Mouse (Mus musculus) neural tube, embryonic 11.5 days (tissue): ENCODE data around the gene Olfr1221. TPM values are rescaled to one million over a fixed set of nuclear protein-coding genes. Genes with fewer than 3 reads are reported as not detected.
"Not testable (repeated sequence)": the region's sequence is repeated elsewhere in the genome, so short reads cannot be mapped to it uniquely, and the experiment has no call there.

Experiments used
- ATAC-seq: fragments of 200-750 bp; cut with Nextera tagmentation; 2 replicates; pipeline ENCODE4 v1.8.0; 2017; ENCODE audit warnings: moderate number of reproducible peaks, mild to moderate bottlenecking, moderate TSS enrichment, moderate library complexity; ENCODE audit not compliant: insufficient read depth, low FRiP score, low TSS enrichment
- DNase-seq: peaks from one replicate; pipeline ENCODE4 v3.0.0-alpha.2; 2015; ENCODE audit warnings: low spot score
- H3K27ac ChIP-seq: fragments of 300-500 bp; sonication (generic); 2 replicates; pipeline ENCODE4 v1.5.1; 2014; ENCODE audit warnings: low read depth, mild to moderate bottlenecking, low read length
- H3K27me3 ChIP-seq: fragments of 300-500 bp; sonication (generic); 2 replicates; pipeline ENCODE4 v1.6.1; 2014; ENCODE audit warnings: mild to moderate bottlenecking, low read length, mixed read lengths; ENCODE audit not compliant: control insufficient read depth, insufficient read depth
- H3K36me3 ChIP-seq: fragments of 300-500 bp; sonication (generic); 2 replicates; pipeline ENCODE4 v1.6.1; 2014; ENCODE audit warnings: mild to moderate bottlenecking, low read length, moderate library complexity, mixed read lengths; ENCODE audit not compliant: control insufficient read depth, insufficient read depth
- H3K4me1 ChIP-seq: fragments of 300-500 bp; sonication (generic); 2 replicates; pipeline ENCODE4 v1.6.1; 2014; ENCODE audit warnings: low read length, mixed read lengths; ENCODE audit not compliant: control insufficient read depth, insufficient read depth
- H3K4me2 ChIP-seq: fragments of 300-500 bp; sonication (generic); 2 replicates; pipeline ENCODE4 v1.6.1; 2014; ENCODE audit warnings: low read depth, mild to moderate bottlenecking, moderate library complexity
- H3K4me3 ChIP-seq: fragments of 300-500 bp; sonication (generic); 2 replicates; pipeline ENCODE4 v1.5.1; 2014; ENCODE audit warnings: low read depth, low read length
- H3K9ac ChIP-seq: fragments of 300-500 bp; sonication (generic); 2 replicates; pipeline ENCODE4 v1.6.1; 2014; ENCODE audit warnings: mild to moderate bottlenecking, low read length
- H3K9me3 ChIP-seq: fragments of 300-500 bp; sonication (generic); 2 replicates; pipeline ENCODE4 v1.6.1; 2016; ENCODE audit warnings: low read length; ENCODE audit not compliant: control insufficient read depth
- WGBS: fragments of 180-500 bp; shearing (Covaris S2); extraction: QIAGEN DNeasy Blood & Tissue Kit; methylation state at CpG from one replicate; pipeline ENCODE4 v1.1.7; 2014; 5-methylcytosine and 5-hydroxymethylcytosine counted together
- polyA plus RNA-seq: library from polyadenylated mRNA; unstranded; fragments of >200 nt; fragmentation: Nextera tagmentation; extraction: Ambion mirVana; gene quantifications from 2 replicates; pipeline ENCODE4 v1.2.1, GENCODE M21; 2014

The Olfr1221 gene
- polyA plus RNA-seq, result not detected in 2 replicates

DNA sequence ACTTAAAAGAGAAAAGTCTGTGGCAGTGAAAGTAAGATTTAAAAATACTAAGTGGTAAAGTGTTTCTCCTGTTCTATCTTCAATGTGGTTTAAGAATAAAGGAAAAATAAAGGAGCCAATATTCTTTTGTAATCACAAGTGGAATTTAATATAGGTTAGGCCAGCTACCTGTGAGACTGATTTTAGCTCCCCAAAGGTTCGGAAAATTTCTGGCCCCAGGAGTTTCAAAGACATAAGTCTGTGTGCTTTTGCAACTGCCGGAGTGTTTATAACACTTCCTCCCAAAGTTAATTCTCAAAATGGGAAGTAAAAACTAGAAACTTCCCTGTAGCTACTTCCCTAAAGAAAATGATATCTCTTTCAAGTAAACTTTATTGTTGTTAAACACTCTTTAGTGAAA is at the start of gene Olfr1221:
Olfr1221 (minus strand) TSS at position 101 of the 400 bp plus-strand sequence.
- Histone ChIP-seq H3K4me3 (no peak within 1 kb of the TSS), H3K36me3 (no peaks in the 10 kb centered on the region), H3K27ac (no peak within 1 kb of the TSS), H3K4me1 (no peaks in the 10 kb centered on the region), H3K4me2 (no peak within 1 kb of the TSS), H3K9ac (no peak within 1 kb of the TSS), H3K9me3 (no peaks in the 10 kb centered on the region), H3K27me3 (no peaks in the 10 kb centered on the region)
- ATAC-seq, result no peak
- 91% methylated on average over 2 of the region's 2 CpGs for WGBS
- DNase-seq, result no peak

DNA sequence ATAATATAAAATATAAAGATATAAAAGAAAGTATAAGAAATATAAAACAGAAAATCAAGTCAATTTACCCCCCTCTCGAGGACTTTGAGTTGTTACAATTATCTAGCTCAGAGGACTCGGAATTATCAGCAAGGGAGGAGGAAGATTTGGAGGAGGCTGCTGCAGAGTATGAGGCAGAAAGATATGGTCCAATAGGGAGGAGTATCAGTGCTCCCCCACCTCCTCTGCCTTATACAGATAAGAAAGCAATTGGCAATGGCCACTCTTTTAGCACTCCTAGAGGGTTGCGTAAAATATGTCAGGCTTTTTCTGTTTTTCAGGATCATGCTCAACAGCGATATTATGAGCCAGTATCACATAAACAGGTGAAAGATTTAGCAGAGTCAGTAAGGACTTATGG is 47.6 kb upstream of the Olfr1221 start:
- H3K9ac ChIP-seq, H3K4me2 ChIP-seq, H3K27ac ChIP-seq, H3K4me1 ChIP-seq, H3K4me3 ChIP-seq, DNase-seq, H3K27me3 ChIP-seq, ATAC-seq, H3K9me3 ChIP-seq, H3K36me3 ChIP-seq: not testable (repeated sequence)
- 89% methylated on average over 4 of the region's 4 CpGs for WGBS

DNA sequence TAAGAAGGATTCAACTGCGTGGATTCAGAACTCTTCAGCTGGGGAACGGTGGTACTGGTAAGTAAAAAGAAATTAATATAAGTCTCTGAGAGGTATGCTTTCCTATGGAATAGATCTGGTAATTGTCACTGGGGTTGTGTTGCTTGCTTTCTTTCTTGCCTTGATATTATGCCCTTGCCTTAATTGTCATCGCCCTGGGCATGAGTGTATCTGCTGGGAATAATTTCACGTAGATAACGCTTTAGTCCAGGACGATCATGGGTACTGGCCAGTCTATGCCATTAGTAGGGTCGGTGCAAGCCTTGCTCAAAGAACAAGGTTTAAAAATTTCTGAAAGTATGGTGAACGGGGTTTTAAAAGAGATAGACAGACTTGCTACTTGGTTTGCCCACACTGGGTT is 46.9 kb upstream of the Olfr1221 start, which contains the start of gene Olfr1224-ps1:
Olfr1224-ps1 (minus strand) TSS at position 101 of the 400 bp plus-strand sequence.
- not testable (repeated sequence) for H3K36me3 ChIP-seq, H3K9ac ChIP-seq, H3K4me2 ChIP-seq, H3K27me3 ChIP-seq, H3K27ac ChIP-seq, H3K4me3 ChIP-seq, DNase-seq, H3K9me3 ChIP-seq, ATAC-seq, H3K4me1 ChIP-seq
- WGBS, result 96% methylated on average over 8 of the region's 8 CpGs

DNA sequence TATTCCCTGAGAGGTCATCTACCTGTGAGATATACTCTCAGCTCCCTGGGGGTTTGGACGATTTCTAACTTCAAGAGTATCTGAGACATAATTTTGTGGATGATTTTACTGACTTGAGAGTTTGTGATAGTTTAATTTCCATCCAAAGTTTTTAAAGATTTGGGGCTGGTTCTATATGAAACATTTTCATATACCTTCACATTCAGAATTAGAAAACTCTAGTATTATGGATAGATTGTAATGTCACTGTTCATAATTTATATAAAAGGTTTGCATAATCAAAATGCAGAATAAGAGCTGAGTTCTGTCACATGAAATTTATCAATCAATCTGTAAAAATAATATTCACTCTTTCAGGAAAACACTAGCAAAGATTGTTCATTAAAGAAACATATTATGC is 34.4 kb upstream of the Olfr1221 start, which contains the start of gene Olfr1223:
Olfr1223 (minus strand) TSS at position 101 of the 400 bp plus-strand sequence.
- Histone ChIP-seq H3K4me3 (no peak within 1 kb of the TSS), H3K27ac (no peak within 1 kb of the TSS), H3K36me3 (no peaks in the 10 kb centered on the region), H3K9ac (no peak within 1 kb of the TSS), H3K9me3 (no peaks in the 10 kb centered on the region), H3K27me3 (no peaks in the 10 kb centered on the region), H3K4me2 (no peak within 1 kb of the TSS), H3K4me1 (no peaks in the 10 kb centered on the region)
- DNase-seq (no peak), ATAC-seq (no peak)
- 83% methylated on average over 1 of the region's 1 CpGs for WGBS

DNA sequence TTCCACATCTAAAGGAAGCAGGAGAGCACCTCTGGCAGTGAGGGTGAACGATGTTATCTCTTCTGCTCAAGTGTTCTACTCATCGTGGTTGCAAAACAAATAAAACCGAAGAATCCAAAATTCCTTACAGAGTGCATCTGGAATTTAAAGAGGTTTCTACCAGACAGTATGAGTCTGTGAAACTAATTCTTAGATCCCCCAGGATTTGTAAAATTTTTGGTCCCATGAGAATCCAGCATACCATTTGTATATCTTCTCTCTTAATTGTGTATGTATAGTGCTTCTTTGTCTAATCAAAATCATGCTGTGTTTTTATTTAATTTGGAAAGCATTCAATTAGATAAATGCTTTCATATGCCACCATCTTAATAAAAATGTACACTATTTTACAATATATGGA is 15.9 kb upstream of the Olfr1221 start, which contains the start of gene Olfr1222:
Olfr1222 (minus strand) TSS at position 101 of the 400 bp plus-strand sequence.
- Histone ChIP-seq H3K4me2 (no peak within 1 kb of the TSS), H3K27me3 (no peaks in the 10 kb centered on the region), H3K4me1 (no peaks in the 10 kb centered on the region), H3K27ac (no peak within 1 kb of the TSS), H3K9ac (no peak within 1 kb of the TSS), H3K9me3 (no peaks in the 10 kb centered on the region), H3K4me3 (no peak within 1 kb of the TSS), H3K36me3 (no peaks in the 10 kb centered on the region)
- ATAC-seq (no peak), DNase-seq (no peak)
- WGBS, result 83% methylated on average over 3 of the region's 3 CpGs

GRCm38 (mm10) chr2:89106735-89107134 is 10.3 kb downstream of the Olfr1221 start, which contains the start of gene Olfr1220:
Gene Olfr1220, minus strand, starts transcription at chr2:89106835.
- DNase-seq (no peak), ATAC-seq (no peak)
- H3K4me2 ChIP-seq, result no peak within 1 kb of the TSS
- WGBS, result 81% methylated on average over 3 of the region's 3 CpGs
- no peak within 1 kb of the TSS for H3K27ac ChIP-seq
- no peak within 1 kb of the TSS for H3K9ac ChIP-seq
- no peaks in the 10 kb centered on the region for H3K9me3 ChIP-seq
- H3K36me3 ChIP-seq, result no peaks in the 10 kb centered on the region
- H3K4me3 ChIP-seq, result no peak within 1 kb of the TSS
- no peaks in the 10 kb centered on the region for H3K27me3 ChIP-seq
- H3K4me1 ChIP-seq, result no peaks in the 10 kb centered on the region

GRCm38 (mm10) chr2:89105651-89106050 is 11.4 kb downstream of the Olfr1221 start:
- Histone ChIP-seq H3K4me1 (no peaks in the 10 kb centered on the region), H3K9me3 (no peaks in the 10 kb centered on the region), H3K27ac (no peak overlapping the region), H3K27me3 (no peaks in the 10 kb centered on the region), H3K4me2 (no peak overlapping the region), H3K4me3 (no peak overlapping the region), H3K36me3 (no peaks in the 10 kb centered on the region), H3K9ac (no peak overlapping the region)
- no peak for ATAC-seq
- no peak for DNase-seq

- Histone ChIP-seq H3K4me1 (no peaks in the 10 kb centered on the region), H3K9ac (no peak overlapping the region), H3K27me3 (no peaks in the 10 kb centered on the region), H3K9me3 (no peaks in the 10 kb centered on the region), H3K4me3 (no peak overlapping the region), H3K36me3 (no peaks in the 10 kb centered on the region), H3K4me2 (no peak overlapping the region), H3K27ac (no peak overlapping the region)
- ATAC-seq (no peak), DNase-seq (no peak)
- WGBS, result 88% methylated on average over 1 of the region's 1 CpGs
Measured at GRCm38 (mm10) chr2:89093848-89094247, 23.2 kb downstream of the Olfr1221 start.

- Histone ChIP-seq H3K4me2 (no peak within 1 kb of the TSS), H3K27me3 (no peaks in the 10 kb centered on the region), H3K4me1 (no peaks in the 10 kb centered on the region), H3K9ac (no peak within 1 kb of the TSS), H3K9me3 (no peaks in the 10 kb centered on the region), H3K4me3 (no peak within 1 kb of the TSS), H3K36me3 (no peaks in the 10 kb centered on the region), H3K27ac (no peak within 1 kb of the TSS)
- 72% methylated on average over 1 of the region's 1 CpGs for WGBS
- ATAC-seq (no peak), DNase-seq (no peak)
Measured at GRCm38 (mm10) chr2:89083413-89083812, 33.7 kb downstream of the Olfr1221 start, which contains the start of gene Olfr1219. Gene Olfr1219, minus strand, starts transcription at chr2:89083513.
